Mouse (Mus musculus): ENCODE data around the gene Ctsa. TPM values are rescaled to one million over a fixed set of nuclear protein-coding genes. Genes with fewer than 3 reads are reported as not detected.
"Not testable (repeated sequence)": the region's sequence is repeated elsewhere in the genome, so short reads cannot be mapped to it uniquely, and the experiment has no call there.

The Ctsa gene
- polyA plus RNA-seq, 1 experiment from 2014 or later = 134 TPM

DNA sequence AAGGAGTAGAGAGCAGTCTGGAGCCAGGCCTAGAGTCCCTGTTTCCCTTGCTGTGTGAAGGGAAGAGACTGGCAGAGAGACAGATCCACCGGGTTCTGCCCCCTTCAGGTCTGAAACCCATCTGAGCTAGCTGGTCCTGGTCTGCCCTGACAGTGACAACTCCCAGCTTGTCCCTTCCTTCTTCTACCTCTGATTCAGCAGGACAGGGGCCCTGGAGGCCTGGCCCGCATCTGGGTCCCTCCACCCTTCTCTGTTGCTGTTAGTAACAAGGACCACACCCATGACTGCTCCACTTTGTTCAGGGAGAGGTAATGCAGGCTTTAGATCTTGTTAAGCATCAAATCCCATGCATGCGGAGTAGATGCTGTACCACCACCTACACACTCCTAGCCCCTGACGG is 44.3 kb upstream of the Ctsa start:
- no peak for ATAC-seq (ENCODE audit: insufficient number of reproducible peaks, insufficient read depth, low FRiP score, low read depth)
- Histone ChIP-seq H3K4me3 (ENCODE audit: low read depth, low read length) (no peak overlapping the region), H3K4me1 (ENCODE audit: control insufficient read depth, insufficient read depth, low read length) (peaks cover 8% of the 10 kb centered on the region; the same call in 1 of the 2 replicates), H3K9ac (replicated peaks; ENCODE audit: low read depth, low read length) (no peak overlapping the region), H3K36me3 (ENCODE audit: control insufficient read depth, insufficient read depth, low read length) (peaks cover 27% of the 10 kb centered on the region), H3K4me2 (replicated peaks; ENCODE audit: low read depth, low read length) (no peak overlapping the region), H3K9me3 (ENCODE audit: control insufficient read depth, low read depth, low read length) (no peaks in the 10 kb centered on the region), H3K27me3 (ENCODE audit: control insufficient read depth, insufficient read depth, low read length) (no peaks in the 10 kb centered on the region), H3K27ac (ENCODE audit: low read length) (no peak overlapping the region)
- WGBS = 60% methylated on average over 4 of the region's 4 CpGs

DNA sequence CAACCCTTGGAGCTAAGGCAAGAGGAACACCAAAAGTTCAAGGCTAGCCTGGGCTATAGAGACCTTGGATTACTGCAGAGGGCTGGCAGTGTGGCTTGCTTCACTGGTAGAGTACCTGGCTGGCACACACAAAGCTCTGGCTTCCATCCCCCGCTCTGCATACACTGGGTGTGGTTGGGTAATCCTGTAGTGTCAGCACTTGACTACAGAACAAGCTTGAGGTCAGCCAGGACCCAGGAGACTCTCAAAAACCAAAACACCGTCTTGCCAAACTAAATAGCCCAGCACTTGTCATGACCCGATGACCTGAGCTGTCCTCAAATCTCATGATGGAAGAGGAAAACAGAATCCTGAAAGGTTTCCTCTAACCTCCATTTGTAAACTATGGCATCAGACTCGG is 42.2 kb upstream of the Ctsa start:
- 65% methylated on average over 4 of the region's 4 CpGs for WGBS
- no peak for ATAC-seq (ENCODE audit: insufficient number of reproducible peaks, insufficient read depth, low FRiP score, low read depth)
- Histone ChIP-seq H3K4me2 (replicated peaks; ENCODE audit: low read depth, low read length) (no peak overlapping the region), H3K36me3 (ENCODE audit: control insufficient read depth, insufficient read depth, low read length) (peaks cover 36% of the 10 kb centered on the region), H3K9ac (replicated peaks; ENCODE audit: low read depth, low read length) (no peak overlapping the region), H3K4me3 (ENCODE audit: low read depth, low read length) (no peak overlapping the region), H3K4me1 (ENCODE audit: control insufficient read depth, insufficient read depth, low read length) (peaks cover 3% of the 10 kb centered on the region; the same call in 1 of the 2 replicates), H3K27me3 (ENCODE audit: control insufficient read depth, insufficient read depth, low read length) (no peaks in the 10 kb centered on the region), H3K27ac (ENCODE audit: low read length) (no peak overlapping the region), H3K9me3 (ENCODE audit: control insufficient read depth, low read depth, low read length) (no peaks in the 10 kb centered on the region)

DNA sequence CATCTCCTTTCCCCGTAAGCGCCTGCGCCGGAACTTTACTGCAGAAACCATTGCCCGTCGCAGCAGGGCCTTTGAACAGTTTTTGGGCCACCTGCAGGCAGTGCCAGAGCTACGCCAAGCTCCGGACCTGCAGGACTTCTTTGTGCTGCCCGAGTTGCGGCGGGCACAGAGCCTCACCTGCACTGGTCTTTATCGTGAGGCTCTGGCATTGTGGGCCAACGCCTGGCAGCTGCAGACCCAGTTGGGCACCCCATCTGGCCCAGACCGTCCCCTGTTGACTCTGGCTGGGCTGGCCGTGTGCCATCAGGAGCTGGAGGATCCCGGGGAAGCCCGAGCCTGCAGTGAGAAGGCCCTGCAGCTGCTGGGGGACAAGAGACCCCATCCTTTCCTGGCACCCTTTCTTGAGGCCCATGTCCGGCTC is 40.8 kb upstream of the Ctsa start:
- H3K4me1 ChIP-seq (ENCODE audit: control insufficient read depth, insufficient read depth, low read length) = peaks cover 3% of the 10 kb centered on the region; the same call in 1 of the 2 replicates
- 90% methylated on average over 18 of the region's 18 CpGs for whole genome bisulfite sequencing
- no peaks in the 10 kb centered on the region for H3K27me3 ChIP-seq (ENCODE audit: control insufficient read depth, insufficient read depth, low read length)
- no peak overlapping the region for H3K9ac ChIP-seq (replicated peaks; ENCODE audit: low read depth, low read length)
- no peaks in the 10 kb centered on the region for H3K9me3 ChIP-seq (ENCODE audit: control insufficient read depth, low read depth, low read length)
- no peak overlapping the region for H3K27ac ChIP-seq (ENCODE audit: low read length)
- H3K4me3 ChIP-seq (ENCODE audit: low read depth, low read length) = no peak overlapping the region
- ATAC-seq (ENCODE audit: insufficient number of reproducible peaks, insufficient read depth, low FRiP score, low read depth) = no peak
- no peak overlapping the region for H3K4me2 ChIP-seq (replicated peaks; ENCODE audit: low read depth, low read length)
- H3K36me3 ChIP-seq (ENCODE audit: control insufficient read depth, insufficient read depth, low read length) = peaks cover 43% of the 10 kb centered on the region

DNA sequence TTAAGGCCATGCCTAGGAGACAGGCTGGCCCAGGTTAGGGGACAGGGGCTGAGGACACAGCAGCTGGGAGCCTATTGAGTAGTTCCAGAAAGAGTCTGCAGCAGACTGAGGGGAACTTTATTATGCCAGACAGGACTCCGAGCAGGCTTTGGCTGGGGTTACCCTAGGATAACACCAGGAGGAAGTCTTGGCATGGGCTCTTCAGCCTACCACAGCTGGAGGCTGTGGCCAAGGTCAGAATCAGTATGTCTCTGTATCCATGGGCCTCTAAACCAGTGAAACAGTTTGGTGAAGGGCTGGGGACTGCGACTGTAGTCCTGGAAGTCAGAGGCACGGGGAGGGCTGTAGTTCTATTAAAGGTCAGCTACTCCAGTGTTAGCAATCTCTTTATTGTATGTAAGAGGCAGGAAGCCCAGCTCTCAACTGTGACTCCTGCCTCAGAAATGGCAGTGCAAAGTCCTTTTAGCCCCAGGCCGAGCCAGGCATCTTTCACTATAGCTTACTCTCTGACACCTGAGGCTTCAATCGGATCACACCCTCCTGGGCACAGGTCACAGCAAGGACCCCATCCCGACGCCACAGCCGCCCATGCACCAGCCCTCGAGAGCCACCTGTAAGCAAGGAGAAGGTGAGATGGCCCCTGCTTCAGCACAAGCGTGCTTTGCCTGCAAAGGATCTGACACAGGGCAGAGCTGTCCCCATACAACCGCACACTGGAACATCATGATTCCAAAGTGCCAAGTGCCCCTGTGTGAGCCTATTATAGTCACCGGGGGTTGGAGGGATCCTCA is 40.1 kb upstream of the Ctsa start:
- no peak overlapping the region for H3K4me3 ChIP-seq (ENCODE audit: low read depth, low read length)
- no peak for ATAC-seq (ENCODE audit: insufficient number of reproducible peaks, insufficient read depth, low FRiP score, low read depth)
- no peak overlapping the region for H3K27ac ChIP-seq (ENCODE audit: low read length)
- no peaks in the 10 kb centered on the region for H3K9me3 ChIP-seq (ENCODE audit: control insufficient read depth, low read depth, low read length)
- no peaks in the 10 kb centered on the region for H3K27me3 ChIP-seq (ENCODE audit: control insufficient read depth, insufficient read depth, low read length)
- 93% methylated on average over 12 of the region's 12 CpGs for WGBS
- no peak overlapping the region for H3K4me2 ChIP-seq (replicated peaks; ENCODE audit: low read depth, low read length)
- 0 out of 2 replicates have a peak, but pooled peaks cover 3% of the 10 kb centered on the region for H3K4me1 ChIP-seq (ENCODE audit: control insufficient read depth, insufficient read depth, low read length)
- no peak overlapping the region for H3K9ac ChIP-seq (replicated peaks; ENCODE audit: low read depth, low read length)
- H3K36me3 ChIP-seq (ENCODE audit: control insufficient read depth, insufficient read depth, low read length) = peaks cover 48% of the 10 kb centered on the region

DNA sequence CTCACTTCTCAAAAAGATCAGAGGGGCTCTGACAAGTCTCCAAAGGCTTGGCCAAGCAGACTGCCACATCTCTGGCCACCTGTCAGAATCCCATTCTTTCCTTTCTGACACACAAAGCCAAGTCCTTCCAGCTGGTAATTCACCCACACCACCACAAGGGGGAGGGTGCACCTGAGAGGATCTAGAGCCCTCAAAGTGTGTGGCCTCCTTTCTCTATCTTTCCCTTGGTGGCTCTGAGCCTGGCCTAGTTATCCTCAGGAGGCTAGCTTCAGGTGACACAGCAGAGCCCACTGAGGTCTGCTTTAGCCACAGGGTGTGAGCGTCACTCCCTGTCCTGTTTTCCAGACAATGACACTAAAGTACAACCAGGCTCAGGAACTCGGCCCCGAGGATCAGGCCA is 39.4 kb upstream of the Ctsa start:
- ATAC-seq (ENCODE audit: insufficient number of reproducible peaks, insufficient read depth, low FRiP score, low read depth) = 0 out of 2 replicates have a peak, but pooled peaks have one; percentile 20
- no peaks in the 10 kb centered on the region for H3K27me3 ChIP-seq (ENCODE audit: control insufficient read depth, insufficient read depth, low read length)
- 73% methylated on average over 3 of the region's 3 CpGs for WGBS
- no peak overlapping the region for H3K27ac ChIP-seq (ENCODE audit: low read length)
- peaks cover 54% of the 10 kb centered on the region for H3K36me3 ChIP-seq (ENCODE audit: control insufficient read depth, insufficient read depth, low read length)
- H3K4me3 ChIP-seq (ENCODE audit: low read depth, low read length) = no peak overlapping the region
- H3K4me1 ChIP-seq (ENCODE audit: control insufficient read depth, insufficient read depth, low read length) = 0 out of 2 replicates have a peak, but pooled peaks cover 2% of the 10 kb centered on the region
- no peaks in the 10 kb centered on the region for H3K9me3 ChIP-seq (ENCODE audit: control insufficient read depth, low read depth, low read length)
- H3K9ac ChIP-seq (replicated peaks; ENCODE audit: low read depth, low read length) = no peak overlapping the region
- H3K4me2 ChIP-seq (replicated peaks; ENCODE audit: low read depth, low read length) = no peak overlapping the region

DNA sequence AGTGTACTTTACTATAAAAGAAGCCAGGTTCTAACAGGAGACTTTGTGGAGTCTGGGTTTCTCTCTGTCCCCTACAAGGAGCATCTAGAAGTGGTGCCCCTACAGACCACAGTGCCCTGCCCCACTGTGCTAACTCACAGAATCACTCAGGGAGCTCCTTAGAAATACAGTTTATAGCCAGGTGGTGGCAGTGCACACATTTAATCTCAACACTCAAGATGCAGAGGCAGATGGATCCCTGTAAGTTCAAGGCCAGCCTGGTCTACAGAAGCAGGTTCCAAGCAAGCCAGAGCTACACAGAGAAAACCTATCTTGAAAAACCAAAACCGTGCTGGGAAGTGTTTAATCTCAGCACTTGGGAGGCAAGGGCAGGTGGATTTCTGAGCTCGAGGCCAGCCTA is 38.9 kb upstream of the Ctsa start:
- no peak for ATAC-seq (ENCODE audit: insufficient number of reproducible peaks, insufficient read depth, low FRiP score, low read depth)
- H3K36me3 ChIP-seq (ENCODE audit: control insufficient read depth, insufficient read depth, low read length) = peaks cover 54% of the 10 kb centered on the region
- no peak overlapping the region for H3K9ac ChIP-seq (replicated peaks; ENCODE audit: low read depth, low read length)
- no peak overlapping the region for H3K4me2 ChIP-seq (replicated peaks; ENCODE audit: low read depth, low read length)
- no peaks in the 10 kb centered on the region for H3K4me1 ChIP-seq (ENCODE audit: control insufficient read depth, insufficient read depth, low read length)
- WGBS = 90% methylated on average over 2 of the region's 2 CpGs
- no peak overlapping the region for H3K27ac ChIP-seq (ENCODE audit: low read length)
- no peaks in the 10 kb centered on the region for H3K27me3 ChIP-seq (ENCODE audit: control insufficient read depth, insufficient read depth, low read length)
- H3K4me3 ChIP-seq (ENCODE audit: low read depth, low read length) = no peak overlapping the region
- H3K9me3 ChIP-seq (ENCODE audit: control insufficient read depth, low read depth, low read length) = no peaks in the 10 kb centered on the region

DNA sequence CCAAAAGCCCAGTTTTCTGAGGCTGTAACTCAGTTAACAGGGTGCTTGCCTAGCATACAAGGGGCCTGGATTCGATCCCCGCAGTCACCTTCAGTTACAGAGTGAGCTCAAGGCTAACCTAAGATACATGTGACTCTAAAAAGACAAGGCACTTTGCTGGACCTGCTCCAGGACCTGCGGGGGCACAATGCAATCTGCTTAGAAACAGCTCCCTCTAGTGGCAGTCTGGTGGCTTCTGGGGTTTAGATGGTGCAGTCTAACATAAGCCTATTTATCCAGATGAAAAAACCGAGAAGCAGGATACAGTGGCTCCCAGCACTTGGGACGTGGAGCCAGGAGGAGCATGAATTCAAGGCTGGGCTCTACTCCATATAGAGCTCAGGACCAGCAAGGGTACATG is 38.4 kb upstream of the Ctsa start:
- 0 out of 2 replicates have a peak, but pooled peaks have one; percentile 24 for ATAC-seq (ENCODE audit: insufficient number of reproducible peaks, insufficient read depth, low FRiP score, low read depth)
- Histone ChIP-seq H3K9ac (replicated peaks; ENCODE audit: low read depth, low read length) (no peak overlapping the region), H3K4me3 (ENCODE audit: low read depth, low read length) (no peak overlapping the region), H3K9me3 (ENCODE audit: control insufficient read depth, low read depth, low read length) (no peaks in the 10 kb centered on the region), H3K4me2 (replicated peaks; ENCODE audit: low read depth, low read length) (no peak overlapping the region), H3K27ac (ENCODE audit: low read length) (no peak overlapping the region), H3K27me3 (ENCODE audit: control insufficient read depth, insufficient read depth, low read length) (no peaks in the 10 kb centered on the region), H3K36me3 (ENCODE audit: control insufficient read depth, insufficient read depth, low read length) (peaks cover 50% of the 10 kb centered on the region), H3K4me1 (ENCODE audit: control insufficient read depth, insufficient read depth, low read length) (no peaks in the 10 kb centered on the region)
- 32% methylated on average over 5 of the region's 5 CpGs for WGBS

DNA sequence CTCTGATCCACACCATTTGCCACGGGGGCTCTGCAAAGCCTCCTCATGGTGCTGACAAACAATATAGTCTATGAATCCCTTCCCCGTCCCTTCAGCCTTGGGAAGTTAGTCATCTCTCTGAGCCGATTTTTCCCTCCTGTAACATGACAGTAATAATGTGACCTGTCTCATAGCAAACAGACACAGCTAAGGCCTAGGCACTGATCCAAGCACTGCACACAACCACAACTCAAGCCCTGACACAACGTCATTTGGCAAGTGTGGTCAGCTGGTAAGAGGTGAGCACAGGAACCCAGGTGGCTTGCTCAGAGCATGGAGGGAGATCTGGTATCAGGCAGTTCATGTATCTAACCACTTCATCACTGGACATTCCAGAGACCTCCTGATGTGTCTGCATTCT is 36.8 kb upstream of the Ctsa start:
- Histone ChIP-seq H3K4me3 (ENCODE audit: low read depth, low read length) (no peak overlapping the region), H3K4me2 (replicated peaks; ENCODE audit: low read depth, low read length) (no peak overlapping the region), H3K4me1 (ENCODE audit: control insufficient read depth, insufficient read depth, low read length) (no peaks in the 10 kb centered on the region), H3K36me3 (ENCODE audit: control insufficient read depth, insufficient read depth, low read length) (peaks cover 53% of the 10 kb centered on the region), H3K27me3 (ENCODE audit: control insufficient read depth, insufficient read depth, low read length) (no peaks in the 10 kb centered on the region), H3K9ac (replicated peaks; ENCODE audit: low read depth, low read length) (no peak overlapping the region), H3K27ac (ENCODE audit: low read length) (no peak overlapping the region), H3K9me3 (ENCODE audit: control insufficient read depth, low read depth, low read length) (no peaks in the 10 kb centered on the region)
- whole genome bisulfite sequencing = 83% methylated on average over 4 of the region's 4 CpGs
- no peak for ATAC-seq (ENCODE audit: insufficient number of reproducible peaks, insufficient read depth, low FRiP score, low read depth)

DNA sequence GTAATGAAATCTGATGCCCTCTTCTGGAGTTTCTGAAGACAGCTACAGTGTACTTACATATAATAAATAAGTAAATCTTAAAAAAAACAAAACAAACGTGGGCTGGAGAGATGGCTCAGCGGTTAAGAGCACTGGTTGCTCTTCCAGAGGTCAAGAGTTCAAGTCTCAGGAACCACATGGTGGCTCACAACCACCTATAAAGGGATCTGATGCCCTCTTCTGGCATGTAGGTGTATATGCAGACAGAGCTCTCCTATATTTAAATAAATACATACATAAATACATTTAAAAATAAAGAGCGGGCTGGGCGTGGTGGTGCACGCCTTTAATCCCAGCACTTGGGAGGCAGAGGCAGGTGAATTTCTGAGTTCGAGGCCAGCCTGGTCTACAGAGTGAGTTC is 34.1 kb upstream of the Ctsa start:
- H3K9me3 ChIP-seq (ENCODE audit: control insufficient read depth, low read depth, low read length); H3K27ac ChIP-seq (ENCODE audit: low read length); H3K9ac ChIP-seq (replicated peaks; ENCODE audit: low read depth, low read length); H3K27me3 ChIP-seq (ENCODE audit: control insufficient read depth, insufficient read depth, low read length); H3K4me2 ChIP-seq (replicated peaks; ENCODE audit: low read depth, low read length); H3K4me1 ChIP-seq (ENCODE audit: control insufficient read depth, insufficient read depth, low read length); H3K4me3 ChIP-seq (ENCODE audit: low read depth, low read length); ATAC-seq (ENCODE audit: insufficient number of reproducible peaks, insufficient read depth, low FRiP score, low read depth): not testable (repeated sequence)
- peaks cover 30% of the 10 kb centered on the region for H3K36me3 ChIP-seq (ENCODE audit: control insufficient read depth, insufficient read depth, low read length)
- WGBS = 78% methylated on average over 6 of the region's 6 CpGs

Data from stomach, embryonic 14.5 days (tissue).